Mouse (Mus musculus): ENCODE measurements around the gene Parp12.

GRCm38 (mm10) chr6:39161975-39162374, 43.8 kb upstream of the Parp12 start:
- no peak for TF ChIP-seq CTCF (IDR thresholded peaks at IDR 0.05; ENCODE audit: control insufficient read depth, insufficient read depth, low read length)
- no peak for TF ChIP-seq POLR2A (IDR thresholded peaks at IDR 0.05; ENCODE audit: borderline replicate concordance, control insufficient read depth, low read depth, low read length)
